Mouse (Mus musculus) liver, embryonic 13.5 days (tissue): ENCODE data around the gene Kcnq2. TPM values are rescaled to one million over a fixed set of nuclear protein-coding genes. Genes with fewer than 3 reads are reported as not detected.

Source experiments
- ATAC-seq: fragments of 200-750 bp; cut with Nextera tagmentation; 2 replicates; pipeline ENCODE4 v1.8.0; 2017; ENCODE audit warnings: low read depth, mild to moderate bottlenecking, moderate number of reproducible peaks, moderate library complexity
- DNase-seq: peaks from one replicate; pipeline ENCODE4 v3.0.0; 2022
- H3K27ac ChIP-seq: fragments of 300-500 bp; sonication (generic); 2 replicates; pipeline ENCODE4 v1.5.1; 2015; ENCODE audit warnings: moderate library complexity, mild to moderate bottlenecking, inconsistent platforms
- H3K27me3 ChIP-seq: fragments of 300-500 bp; sonication (generic); 2 replicates; pipeline ENCODE4 v1.6.1; 2015; ENCODE audit warnings: mild to moderate bottlenecking, inconsistent platforms
- H3K36me3 ChIP-seq: fragments of 300-500 bp; sonication (generic); 2 replicates; pipeline ENCODE4 v1.6.1; 2015; ENCODE audit warnings: mild to moderate bottlenecking, inconsistent platforms
- H3K4me1 ChIP-seq: fragments of 300-500 bp; sonication (generic); replicated peaks from 2 replicates; pipeline ENCODE4 v1.6.1; 2015; ENCODE audit warnings: inconsistent platforms
- H3K4me2 ChIP-seq: fragments of 300-500 bp; sonication (generic); 2 replicates; pipeline ENCODE4 v1.6.1; 2015; ENCODE audit warnings: inconsistent platforms, mild to moderate bottlenecking, moderate library complexity
- H3K4me3 ChIP-seq: fragments of 300-500 bp; sonication (generic); replicated peaks from 2 replicates; pipeline ENCODE4 v1.5.1; 2015; ENCODE audit warnings: mild to moderate bottlenecking, inconsistent platforms
- H3K9ac ChIP-seq: fragments of 300-500 bp; sonication (generic); 2 replicates; pipeline ENCODE4 v1.6.1; 2015; ENCODE audit warnings: mild to moderate bottlenecking, inconsistent platforms
- H3K9me3 ChIP-seq: fragments of 300-500 bp; sonication (generic); replicated peaks from 2 replicates; pipeline ENCODE4 v1.6.1; 2016; ENCODE audit warnings: inconsistent platforms
- WGBS: fragments of 180-500 bp; shearing (Covaris S2); methylation state at CpG from one replicate; pipeline ENCODE4 v1.1.7; 2015; ENCODE audit not compliant: insufficient replicate concordance; 5-methylcytosine and 5-hydroxymethylcytosine counted together
- polyA plus RNA-seq: library from polyadenylated mRNA; unstranded; fragments of >200 nt; fragmentation: Nextera tagmentation; extraction: Ambion mirVana; gene quantifications from 2 replicates; pipeline ENCODE4 v1.2.1, GENCODE M21; 2015

Kcnq2 gene
- polyA plus RNA-seq, 1 experiment from 2014 or later = 0.20 TPM

GRCm38 (mm10) chr2:181157180-181157579 lies 22.1 kb upstream of the Kcnq2 start:
- Histone ChIP-seq H3K36me3 (no peaks in the 10 kb centered on the region), H3K9me3 (no peaks in the 10 kb centered on the region), H3K27ac (no peak overlapping the region), H3K4me1 (no peaks in the 10 kb centered on the region), H3K4me3 (no peak overlapping the region), H3K9ac (no peak overlapping the region), H3K4me2 (no peak overlapping the region), H3K27me3 (peaks cover 73% of the 10 kb centered on the region)
- WGBS = 64% methylated on average over 4 of the region's 4 CpGs
- no peak for ATAC-seq
- no peak for DNase-seq

DNA sequence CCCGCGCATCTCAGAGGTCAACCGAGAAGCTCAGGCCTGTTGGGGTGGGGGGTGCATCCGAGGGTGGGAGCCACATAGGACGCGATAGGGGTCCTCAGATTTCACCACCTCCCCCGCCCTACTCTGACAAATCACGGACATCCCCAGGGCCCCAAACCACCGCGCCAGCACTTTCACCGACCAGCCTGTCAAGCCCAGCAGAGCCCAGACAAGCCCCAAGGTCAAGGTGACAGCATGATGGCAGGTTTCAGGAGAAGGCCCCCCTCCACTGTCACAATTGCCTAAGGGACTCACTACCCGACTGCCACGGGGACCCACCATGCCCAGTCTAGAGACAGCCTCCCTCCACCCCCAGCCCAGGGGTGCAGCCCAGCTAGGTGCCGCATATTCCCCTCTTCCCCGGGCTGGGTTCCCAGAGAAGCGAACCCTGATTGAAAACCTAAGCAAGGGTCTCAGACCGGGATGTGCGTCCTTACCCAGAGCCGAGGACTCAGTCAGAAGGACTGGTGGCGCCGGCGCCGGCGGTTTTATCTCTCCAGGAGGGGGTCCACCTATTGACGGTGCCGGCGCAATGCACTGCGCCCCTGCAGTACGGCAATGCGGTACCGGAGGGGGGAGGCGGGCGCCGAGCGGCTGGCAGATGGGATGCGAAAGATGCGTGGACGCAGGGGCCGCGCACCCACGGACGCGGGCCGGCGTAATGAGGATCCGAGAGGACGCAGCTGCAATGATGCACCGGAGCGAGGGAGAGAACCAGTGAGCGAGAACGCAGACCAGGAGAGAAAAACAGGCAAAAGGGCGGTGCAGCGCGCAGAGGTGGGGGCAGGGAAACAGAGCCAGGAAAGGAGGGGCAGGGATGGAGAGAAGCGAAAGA lies 21.4 kb upstream of the Kcnq2 start, which contains the start of gene Eef1a2:
Gene Eef1a2, minus strand, starts transcription at position 767 of the 874 bp plus-strand sequence.
- WGBS = 5% methylated on average over 55 of the region's 55 CpGs
- no peaks in the 10 kb centered on the region for H3K4me1 ChIP-seq
- peaks cover 68% of the 10 kb centered on the region for H3K27me3 ChIP-seq
- H3K9me3 ChIP-seq = no peaks in the 10 kb centered on the region
- no peak within 1 kb of the TSS for H3K4me2 ChIP-seq
- ATAC-seq (no peak), DNase-seq (no peak)
- no peak within 1 kb of the TSS for H3K4me3 ChIP-seq
- no peak within 1 kb of the TSS for H3K27ac ChIP-seq
- H3K9ac ChIP-seq = no peak within 1 kb of the TSS
- H3K36me3 ChIP-seq = no peaks in the 10 kb centered on the region

DNA sequence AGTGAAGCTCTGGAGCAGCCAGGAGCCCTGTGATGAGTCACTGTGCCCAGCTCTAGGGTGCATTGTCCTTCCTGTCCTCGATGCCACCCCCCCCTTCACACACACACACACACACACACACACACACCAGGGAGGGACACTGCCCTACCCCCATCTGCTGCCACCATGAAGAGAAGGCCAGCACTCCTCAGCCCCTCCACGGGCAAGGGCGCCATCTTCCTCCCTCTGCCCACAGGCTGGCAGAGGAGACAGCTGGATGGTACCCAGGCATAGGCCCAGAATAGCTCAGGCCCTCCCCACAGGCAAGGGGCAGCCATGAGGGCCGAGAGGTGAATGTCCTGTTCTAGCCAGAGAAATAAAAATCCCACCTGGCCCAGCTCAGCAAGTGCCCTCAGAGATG lies 20.7 kb upstream of the Kcnq2 start:
- DNase-seq (no peak), ATAC-seq (no peak)
- Histone ChIP-seq H3K9me3 (no peaks in the 10 kb centered on the region), H3K27ac (no peak overlapping the region), H3K27me3 (peaks cover 74% of the 10 kb centered on the region), H3K36me3 (no peaks in the 10 kb centered on the region), H3K9ac (no peak overlapping the region), H3K4me3 (no peak overlapping the region), H3K4me1 (no peaks in the 10 kb centered on the region), H3K4me2 (no peak overlapping the region)
- 45% methylated on average over 4 of the region's 4 CpGs for WGBS

- no peak overlapping the region for H3K9ac ChIP-seq
- H3K27me3 ChIP-seq = peaks cover 82% of the 10 kb centered on the region
- DNase-seq = no peak
- no peaks in the 10 kb centered on the region for H3K9me3 ChIP-seq
- H3K4me1 ChIP-seq = no peaks in the 10 kb centered on the region
- H3K27ac ChIP-seq = no peak overlapping the region
- no peaks in the 10 kb centered on the region for H3K36me3 ChIP-seq
- WGBS = 55% methylated on average over 8 of the region's 8 CpGs
- no peak for ATAC-seq
- H3K4me2 ChIP-seq = no peak overlapping the region
- no peak overlapping the region for H3K4me3 ChIP-seq
These were observed 19.8 kb upstream of the Kcnq2 start for GRCm38 (mm10) chr2:181154831-181155415.

DNA sequence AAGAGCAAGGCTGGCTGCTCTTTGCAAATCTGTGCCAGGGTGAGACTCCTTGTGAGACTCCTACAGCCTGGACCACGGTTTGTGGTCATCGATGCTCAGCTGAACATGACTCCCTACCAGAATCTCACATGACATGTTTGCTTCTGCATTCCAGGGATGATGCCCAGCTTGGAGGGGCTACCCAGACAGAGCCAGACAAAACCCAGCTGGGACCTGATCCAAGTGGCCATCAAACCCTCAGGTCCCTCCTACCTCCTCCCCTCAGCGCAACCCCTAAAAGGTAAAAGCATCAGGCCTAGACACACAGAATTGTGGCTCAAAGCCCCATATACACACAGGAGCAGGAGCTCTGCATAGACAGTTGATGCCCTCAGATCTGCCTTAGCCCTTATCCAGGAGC lies 19.3 kb upstream of the Kcnq2 start:
- Histone ChIP-seq H3K27me3 (peaks cover 83% of the 10 kb centered on the region), H3K4me1 (no peaks in the 10 kb centered on the region)
- WGBS = 70% methylated on average over 3 of the region's 3 CpGs

DNA sequence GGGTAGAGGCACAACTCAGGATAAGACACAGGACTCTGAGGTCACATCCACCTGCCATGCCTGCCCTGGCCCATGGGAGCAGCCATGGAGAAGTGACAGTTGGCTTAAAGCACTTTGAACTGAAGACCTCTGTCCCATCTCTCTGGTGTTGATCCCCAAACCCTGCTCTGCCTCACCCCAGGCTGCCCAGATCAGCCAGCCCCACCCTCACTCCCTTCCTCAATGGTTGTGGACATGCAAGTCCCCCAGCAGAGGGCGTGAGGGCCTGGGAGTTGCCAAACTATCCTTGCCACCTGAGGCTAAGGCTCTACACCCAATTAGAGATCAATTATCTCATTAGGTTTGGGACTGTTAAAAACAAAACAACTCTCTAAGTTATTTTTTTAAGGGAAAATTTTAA lies 18.7 kb upstream of the Kcnq2 start:
- Histone ChIP-seq H3K4me2 (no peak overlapping the region), H3K27me3 (peaks cover 84% of the 10 kb centered on the region), H3K27ac (no peak overlapping the region), H3K4me1 (no peaks in the 10 kb centered on the region), H3K9ac (no peak overlapping the region), H3K4me3 (no peak overlapping the region), H3K9me3 (no peaks in the 10 kb centered on the region), H3K36me3 (no peaks in the 10 kb centered on the region)
- 4% methylated on average over 1 of the region's 1 CpGs for WGBS
- ATAC-seq (no peak), DNase-seq (no peak)

More for the DNA sequence above, 19.3 kb upstream of the Kcnq2 start:
- H3K9me3 ChIP-seq = no peaks in the 10 kb centered on the region
- no peak overlapping the region for H3K4me3 ChIP-seq
- H3K4me2 ChIP-seq = no peak overlapping the region
- no peaks in the 10 kb centered on the region for H3K36me3 ChIP-seq
- no peak overlapping the region for H3K9ac ChIP-seq
- ATAC-seq = no peak
- H3K27ac ChIP-seq = no peak overlapping the region
- DNase-seq = no peak

DNA sequence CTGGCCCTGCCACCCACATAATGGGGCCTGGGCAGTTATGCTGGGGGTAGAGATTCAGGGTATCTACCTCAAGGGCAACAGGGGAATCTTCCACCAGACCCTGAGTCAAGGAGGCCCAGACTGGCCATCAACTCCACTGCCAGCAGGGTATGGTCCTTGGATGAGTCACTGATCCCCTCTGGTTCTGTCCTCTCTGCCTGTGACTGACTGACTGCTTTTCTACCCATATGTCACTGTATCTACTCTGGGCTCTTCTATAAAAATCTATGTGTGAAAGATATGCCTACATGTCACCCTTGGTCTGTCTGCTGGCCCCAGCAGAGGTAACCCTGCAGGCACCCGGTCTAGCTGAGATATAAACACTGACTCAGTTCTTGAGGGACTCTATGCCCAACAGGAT lies 18.0 kb upstream of the Kcnq2 start:
- H3K36me3 ChIP-seq = no peaks in the 10 kb centered on the region
- ATAC-seq = no peak
- H3K27ac ChIP-seq = no peak overlapping the region
- no peaks in the 10 kb centered on the region for H3K4me1 ChIP-seq
- H3K27me3 ChIP-seq = peaks cover 84% of the 10 kb centered on the region
- WGBS = 59% methylated on average over 1 of the region's 1 CpGs
- H3K9me3 ChIP-seq = no peaks in the 10 kb centered on the region
- H3K4me3 ChIP-seq = no peak overlapping the region
- H3K4me2 ChIP-seq = no peak overlapping the region
- H3K9ac ChIP-seq = no peak overlapping the region
- DNase-seq = no peak

GRCm38 (mm10) chr2:181152701-181153100 lies 17.6 kb upstream of the Kcnq2 start:
- Histone ChIP-seq H3K27ac (no peak overlapping the region), H3K9ac (no peak overlapping the region), H3K27me3 (peaks cover 84% of the 10 kb centered on the region), H3K4me2 (no peak overlapping the region), H3K9me3 (no peaks in the 10 kb centered on the region), H3K36me3 (no peaks in the 10 kb centered on the region), H3K4me1 (peaks cover 4% of the 10 kb centered on the region; the same call in 1 of the 2 replicates), H3K4me3 (no peak overlapping the region)
- DNase-seq = no peak
- no peak for ATAC-seq
- WGBS = 82% methylated on average over 17 of the region's 17 CpGs

GRCm38 (mm10) chr2:181150281-181150680 lies 15.2 kb upstream of the Kcnq2 start:
- Histone ChIP-seq H3K9ac (no peak overlapping the region), H3K4me3 (no peak overlapping the region), H3K9me3 (no peaks in the 10 kb centered on the region), H3K4me2 (no peak overlapping the region), H3K4me1 (peaks cover 4% of the 10 kb centered on the region; the same call in 1 of the 2 replicates), H3K27ac (no peak overlapping the region), H3K36me3 (no peaks in the 10 kb centered on the region), H3K27me3 (peaks cover 83% of the 10 kb centered on the region)
- no peak for ATAC-seq
- WGBS = 54% methylated on average over 6 of the region's 6 CpGs
- DNase-seq = no peak

GRCm38 (mm10) chr2:181148318-181148955 lies 13.3 kb upstream of the Kcnq2 start:
- H3K9me3 ChIP-seq = no peaks in the 10 kb centered on the region
- 0 out of 2 replicates have a peak overlapping the region, but pooled peaks have one; percentile 45 for H3K4me3 ChIP-seq
- H3K4me2 ChIP-seq = peak overlapping the region; percentile 64
- peaks cover 79% of the 10 kb centered on the region for H3K27me3 ChIP-seq
- H3K27ac ChIP-seq = no peak overlapping the region
- ATAC-seq (no peak), DNase-seq (no peak)
- WGBS = 11% methylated on average over 28 of the region's 31 CpGs
- peaks cover 4% of the 10 kb centered on the region; the same call in 1 of the 2 replicates for H3K4me1 ChIP-seq
- H3K36me3 ChIP-seq = no peaks in the 10 kb centered on the region
- H3K9ac ChIP-seq = no peak overlapping the region

- no peak overlapping the region for H3K27ac ChIP-seq
- no peaks in the 10 kb centered on the region for H3K36me3 ChIP-seq
- ATAC-seq (no peak), DNase-seq (no peak)
- H3K4me3 ChIP-seq = peak overlapping the region; percentile 45
- WGBS = under 1% methylated on average over 60 of the region's 61 CpGs
- peaks cover 77% of the 10 kb centered on the region for H3K27me3 ChIP-seq
- no peaks in the 10 kb centered on the region for H3K9me3 ChIP-seq
- peak overlapping the region; percentile 64 for H3K4me2 ChIP-seq
- H3K4me1 ChIP-seq = peaks cover 4% of the 10 kb centered on the region; the same call in 1 of the 2 replicates
- no peak overlapping the region for H3K9ac ChIP-seq
These were observed 12.6 kb upstream of the Kcnq2 start for GRCm38 (mm10) chr2:181147546-181148317.
